Mouse (Mus musculus) layer of hippocampus, adult 9-10 months (tissue): ENCODE results near the gene Col15a1.

Experiments
- DNase-seq: peaks from one replicate; pipeline ENCODE4 v3.0.0; 2022; ENCODE audit warnings: low spot score

Gene Col15a1

GRCm38 (mm10) chr4:47351386-47352049, 143.6 kb downstream of the Col15a1 start:
- no peak for DNase-seq

DNA sequence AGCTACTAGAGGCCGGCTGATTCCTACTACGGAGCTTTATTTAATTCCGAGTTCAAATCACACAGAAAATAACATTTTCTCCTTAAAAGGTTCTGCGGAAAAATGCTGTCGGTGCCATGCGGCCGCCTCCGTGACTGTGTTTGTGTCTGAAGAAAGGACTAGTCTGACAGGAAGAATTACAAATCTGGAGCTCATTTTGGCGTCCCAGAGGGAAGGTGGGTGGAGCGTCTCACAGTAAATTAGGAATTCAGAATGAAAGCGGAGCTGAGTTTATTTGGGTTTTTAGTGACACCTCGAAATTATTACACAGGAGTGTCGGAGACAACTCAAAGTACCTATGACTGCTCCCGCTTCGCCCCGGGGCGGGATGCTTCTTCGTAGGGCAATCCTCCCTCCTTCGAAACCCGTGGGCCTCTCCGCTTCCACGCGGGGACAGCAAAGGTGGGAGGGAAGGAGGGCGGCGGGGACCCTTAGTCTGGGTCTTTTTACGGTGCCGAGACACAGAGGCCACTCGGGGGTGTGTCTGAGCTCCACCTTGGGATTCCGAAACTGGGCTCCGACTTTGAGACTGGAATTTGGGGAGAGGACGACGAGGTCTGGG, 144.2 kb downstream of the Col15a1 start:
- peak; percentile 61 for DNase-seq

- peak; percentile 90 for DNase-seq
These were observed 144.9 kb downstream of the Col15a1 start, which contains the start of gene Tgfbr1 for GRCm38 (mm10) chr4:47352803-47353388. Gene Tgfbr1 (plus strand): TSS chr4:47353222.

DNA sequence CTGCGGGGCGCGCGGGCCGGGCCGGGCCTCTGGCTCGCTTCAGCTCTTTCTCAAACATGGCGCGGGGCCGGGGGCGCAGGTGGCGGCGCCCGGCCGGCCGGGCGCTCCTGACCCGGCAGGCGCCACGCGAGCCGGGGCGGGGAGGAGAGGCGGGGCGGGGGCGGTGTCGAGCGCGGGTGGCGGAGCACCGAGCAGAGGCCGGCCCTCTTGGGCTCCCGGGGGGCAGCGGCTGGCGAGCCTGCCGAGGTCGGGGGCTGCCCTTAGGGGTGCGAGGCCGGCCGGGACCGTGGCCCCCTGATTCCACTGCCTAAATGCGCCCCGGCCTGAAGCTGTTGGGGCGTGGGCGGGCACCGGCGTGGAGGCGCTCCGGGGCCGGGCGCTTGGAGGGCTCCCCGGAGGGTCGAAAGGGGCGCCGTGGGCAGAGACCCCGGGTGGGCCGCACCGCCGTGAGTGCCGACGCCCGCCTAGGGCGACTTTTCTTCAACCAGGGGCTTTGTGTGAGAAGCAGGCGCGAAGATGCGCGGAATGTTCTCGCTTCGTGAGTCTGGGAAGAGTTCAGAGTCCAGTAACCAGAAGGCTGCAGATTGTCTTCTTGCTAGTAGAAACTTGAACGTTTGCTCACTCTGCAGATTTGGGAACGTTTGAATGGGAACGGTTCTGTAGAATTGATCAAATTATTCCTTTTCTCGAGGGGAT, 145.6 kb downstream of the Col15a1 start:
- no peak for DNase-seq

DNA sequence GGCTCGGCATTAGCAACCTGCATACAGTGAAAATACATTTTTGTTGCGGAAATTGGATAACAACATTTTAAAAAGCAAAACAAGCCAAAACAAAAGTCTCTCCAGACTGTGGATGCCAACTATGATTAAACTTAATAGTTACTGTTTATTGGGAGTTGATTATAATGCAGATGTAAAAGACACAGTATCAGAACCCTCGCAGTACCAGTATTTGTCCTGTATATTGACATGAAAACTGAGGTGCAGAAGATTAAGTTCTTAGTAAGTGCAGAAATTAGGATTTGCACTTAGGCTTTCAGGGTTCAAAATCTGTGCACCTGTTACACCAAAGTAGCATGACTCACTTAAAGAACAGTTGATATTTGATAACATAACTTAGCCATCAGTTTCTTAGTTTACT, 146.3 kb downstream of the Col15a1 start:
- no peak for DNase-seq

DNA sequence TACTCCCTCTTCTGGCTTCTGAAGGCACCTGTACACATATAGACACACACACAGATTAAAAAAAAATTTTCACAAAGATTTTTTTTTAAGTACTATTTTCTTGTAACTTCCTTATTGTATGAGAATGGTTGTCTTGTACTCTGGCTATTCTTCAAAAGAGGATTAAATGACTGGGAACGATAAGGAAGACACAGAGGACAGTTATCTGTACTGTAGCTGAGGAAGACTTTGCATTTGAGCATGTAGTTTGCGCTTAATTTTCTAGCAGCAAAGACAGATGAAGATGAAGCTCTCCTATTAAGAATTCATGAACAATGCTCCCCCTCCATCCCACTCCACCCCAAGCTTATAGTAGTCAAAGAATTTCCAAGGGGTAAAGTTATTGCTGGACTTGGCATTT, 154.7 kb downstream of the Col15a1 start:
- DNase-seq: no peak
